Mouse (Mus musculus) heart, adult 2 months (tissue): Measurements from ENCODE around the gene Polr1a. TPM values are rescaled to one million over a fixed set of nuclear protein-coding genes. Genes with fewer than 3 reads are reported as not detected.

Experiments used
- DNase-seq, 2 experiments: peaks; one replicate each; pipeline ENCODE4 v3.0.0; 2021
- H3K27ac ChIP-seq: fragments of 200-600 bp; 2 replicates; pipeline ENCODE4 v1.8.1; 2022
- H3K27me3 ChIP-seq: fragments of 200-500 bp; 2 replicates; pipeline ENCODE4 v1.6.1; 2012; ENCODE audit warnings: mild to moderate bottlenecking, low read length, inconsistent platforms, mixed read lengths; ENCODE audit not compliant: control insufficient read depth, insufficient read depth
- H3K36me3 ChIP-seq: fragments of 200-500 bp; 2 replicates; pipeline ENCODE4 v1.6.1; 2012; ENCODE audit warnings: low read length, inconsistent platforms; ENCODE audit not compliant: control insufficient read depth, insufficient read depth
- H3K4me1 ChIP-seq: fragments of 200-500 bp; 2 replicates; pipeline ENCODE4 v1.6.1; 2011; ENCODE audit warnings: low read length; ENCODE audit not compliant: control insufficient read depth, insufficient read depth
- H3K4me3 ChIP-seq: fragments of 200-600 bp; 2 replicates; pipeline ENCODE4 v1.8.1; 2022
- H3K79me2 ChIP-seq: fragments of 200-500 bp; replicated peaks from 2 replicates; pipeline ENCODE4 v1.6.1; 2012; ENCODE audit warnings: mild to moderate bottlenecking, inconsistent platforms, low read length, moderate library complexity, mixed read lengths; ENCODE audit not compliant: control insufficient read depth, insufficient read depth
- H3K9ac ChIP-seq: fragments of 200-500 bp; 2 replicates; pipeline ENCODE4 v1.6.1; 2012; ENCODE audit warnings: low read depth, mild to moderate bottlenecking, control low read depth, inconsistent platforms, low read length, mixed read lengths
- CTCF ChIP-seq: fragments of 200-600 bp; IDR thresholded peaks from 2 replicates; pipeline ENCODE4 v1.8.1; 2022; ENCODE audit warnings: antibody characterized with exemption, mild to moderate bottlenecking, moderate library complexity
- EP300 ChIP-seq: fragments of 200-500 bp; IDR thresholded peaks from 2 replicates; pipeline ENCODE4 v1.6.1; 2011; ENCODE audit warnings: low read depth, low read length, control low read depth; ENCODE audit not compliant: insufficient read depth
- POLR2A ChIP-seq: fragments of 200-500 bp; IDR thresholded peaks from 2 replicates; pipeline ENCODE4 v1.6.1; 2011; ENCODE audit warnings: mild to moderate bottlenecking, low read depth, low read length, control low read depth; ENCODE audit not compliant: insufficient read depth
- WGBS: fragments of 180-500 bp; shearing (Covaris S2); methylation state at CpG from one replicate; pipeline ENCODE4 v1.1.7; 2018; 5-methylcytosine and 5-hydroxymethylcytosine counted together
- intact Hi-C: fragments of 180-260 bp; cut with DNase I; formaldehyde crosslinking; loops from one replicate; pipeline ENCODE4 v1.15.1; 2025
- polyA plus RNA-seq: library from polyadenylated mRNA; depleted of rRNA; stranded (reverse); fragments of >200 nt; gene quantifications from 2 replicates; pipeline ENCODE4 v1.2.3, GENCODE M21; 2012
- total RNA-seq, 2 experiments: library from RNA; stranded (reverse); gene quantifications; 2 replicates each; pipeline ENCODE4 v1.2.3; 2021

Polr1a gene
- total and polyA plus RNA-seq, 3 experiments: 16.1 to 46.2 (median 41.6) TPM

- no peaks in the 10 kb centered on the region for H3K27me3 ChIP-seq
- no peaks in the 10 kb centered on the region; the same call in 1 of the 2 replicates for H3K4me1 ChIP-seq
- TF ChIP-seq EP300 (no peak), CTCF (no peak), POLR2A (no peak)
- 62% methylated on average over 2 of the region's 2 CpGs for WGBS
- intact Hi-C loops: no loop called here
- DNase-seq: no peak
- H3K4me3 ChIP-seq: no peak overlapping the region
- no peak overlapping the region for H3K9ac ChIP-seq
- no peaks in the 10 kb centered on the region for H3K36me3 ChIP-seq
- H3K27ac ChIP-seq: no peak overlapping the region; the same call in 1 of the 2 replicates
- no peaks in the 10 kb centered on the region for H3K79me2 ChIP-seq
Observed at GRCm38 (mm10) chr6:71970154-71970553, 61.3 kb downstream of the Polr1a start.

DNA sequence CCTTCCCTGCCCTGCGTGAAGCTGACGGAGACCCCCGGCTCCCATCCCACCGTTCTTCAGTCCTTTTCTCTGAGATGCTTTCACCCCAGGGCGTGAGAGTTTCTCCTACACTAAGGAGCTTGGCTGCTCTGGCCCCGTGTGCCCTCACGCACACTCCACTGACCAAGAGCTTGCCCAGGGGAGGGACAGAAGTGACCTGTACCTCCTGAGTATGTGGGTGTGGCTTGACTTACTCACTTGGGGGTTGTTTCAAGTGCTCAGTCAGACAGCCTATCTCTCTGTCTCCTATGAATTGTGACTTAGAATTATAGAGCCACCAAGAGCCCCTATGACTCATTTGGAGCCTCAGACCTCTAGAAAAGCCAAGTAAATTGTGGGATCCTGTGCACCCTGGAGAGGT lies 67.7 kb downstream of the Polr1a start:
- Histone ChIP-seq H3K36me3 (peaks cover 11% of the 10 kb centered on the region), H3K4me3 (no peak overlapping the region), H3K4me1 (peaks cover 18% of the 10 kb centered on the region), H3K27me3 (no peaks in the 10 kb centered on the region), H3K79me2 (no peaks in the 10 kb centered on the region), H3K9ac (no peak overlapping the region), H3K27ac (no peak overlapping the region)
- TF ChIP-seq EP300: no peak
- TF ChIP-seq POLR2A: no peak
- no peak for TF ChIP-seq CTCF
- WGBS: 95% methylated on average over 7 of the region's 7 CpGs
- DNase-seq: no peak
- intact Hi-C loops: no loop called here

DNA sequence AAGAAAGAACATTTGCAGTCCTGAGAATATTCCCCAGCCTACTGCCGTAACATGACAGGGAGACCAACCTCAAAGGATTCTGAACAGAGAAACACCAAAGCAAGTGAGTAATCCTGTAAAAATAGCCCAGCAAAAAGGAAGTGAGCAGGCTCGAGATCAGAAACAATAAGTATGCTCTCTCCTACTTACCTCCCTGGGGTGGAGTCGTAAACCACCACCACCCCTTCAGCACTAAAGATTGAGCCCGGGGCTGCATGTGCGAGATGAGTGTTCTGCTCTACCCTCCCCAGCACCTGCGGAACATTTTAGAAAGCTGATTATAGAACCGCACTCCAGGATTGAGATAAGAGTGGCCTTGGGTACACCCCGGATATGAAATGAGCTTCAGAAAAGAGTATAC lies 71.3 kb downstream of the Polr1a start:
- intact Hi-C loops: loop anchor here (5.0 kb wide), 1 partner anchor 117 kb away; the partner anchor contains the start of gene St3gal5
- no peak for TF ChIP-seq POLR2A
- 0 out of 2 replicates have a peak, but pooled peaks have one; percentile 23 for TF ChIP-seq EP300
- WGBS: 21% methylated on average over 8 of the region's 8 CpGs
- Histone ChIP-seq H3K79me2 (no peaks in the 10 kb centered on the region), H3K36me3 (peaks cover 11% of the 10 kb centered on the region), H3K27me3 (no peaks in the 10 kb centered on the region), H3K4me3 (no peak overlapping the region), H3K9ac (no peak overlapping the region), H3K27ac (peak overlapping the region; percentile 46), H3K4me1 (peaks cover 18% of the 10 kb centered on the region)
- no peak for DNase-seq

GRCm38 (mm10) chr6:71980587-71980986 lies 71.7 kb downstream of the Polr1a start:
- TF ChIP-seq CTCF: no peak
- no peak for TF ChIP-seq POLR2A
- no peak for TF ChIP-seq EP300
- no peak for DNase-seq
- peak overlapping the region; percentile 46 for H3K27ac ChIP-seq
- WGBS: 54% methylated on average over 2 of the region's 2 CpGs
- H3K79me2 ChIP-seq: no peaks in the 10 kb centered on the region
- H3K4me3 ChIP-seq: no peak overlapping the region
- peaks cover 18% of the 10 kb centered on the region for H3K4me1 ChIP-seq
- no peaks in the 10 kb centered on the region for H3K27me3 ChIP-seq
- intact Hi-C loops: loop anchor here (5.0 kb wide), 1 partner anchor 117 kb away; the partner anchor contains the start of gene St3gal5
- no peak overlapping the region for H3K9ac ChIP-seq
- peaks cover 11% of the 10 kb centered on the region for H3K36me3 ChIP-seq

DNA sequence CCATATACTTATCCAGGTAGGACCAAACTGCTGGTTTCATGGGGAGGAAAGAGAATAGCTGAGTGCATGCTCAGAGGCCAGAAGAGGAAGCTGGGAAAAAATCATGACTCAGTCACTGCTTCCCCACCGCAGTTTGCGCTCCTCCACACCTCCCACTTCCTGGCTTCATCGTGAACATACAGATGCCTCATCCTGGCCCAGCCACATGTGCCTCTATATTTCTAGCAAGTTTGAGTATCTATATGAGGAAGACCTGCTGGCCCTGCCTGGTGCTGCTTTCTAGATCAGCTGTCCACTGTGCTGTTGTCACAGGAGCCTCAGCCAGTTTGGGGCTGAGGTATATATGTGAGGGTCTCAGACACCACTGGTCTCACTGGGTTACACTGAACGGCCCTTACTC lies 72.6 kb downstream of the Polr1a start:
- Histone ChIP-seq H3K36me3 (peaks cover 11% of the 10 kb centered on the region), H3K4me3 (no peak overlapping the region), H3K9ac (no peak overlapping the region), H3K27ac (no peak overlapping the region), H3K79me2 (no peaks in the 10 kb centered on the region), H3K4me1 (peaks cover 18% of the 10 kb centered on the region), H3K27me3 (no peaks in the 10 kb centered on the region)
- TF ChIP-seq POLR2A (no peak), EP300 (no peak), CTCF (no peak)
- intact Hi-C loops: loop anchor here (5.0 kb wide), 1 partner anchor 116 kb away; the partner anchor contains the start of gene St3gal5
- 50% methylated on average over 4 of the region's 4 CpGs for WGBS
- no peak for DNase-seq

GRCm38 (mm10) chr6:71985984-71986383 lies 77.1 kb downstream of the Polr1a start:
- intact Hi-C loops: no loop called here
- no peak for TF ChIP-seq CTCF
- no peak for TF ChIP-seq EP300
- TF ChIP-seq POLR2A: no peak
- H3K27ac ChIP-seq: no peak overlapping the region
- H3K4me3 ChIP-seq: no peak overlapping the region
- H3K4me1 ChIP-seq: peaks cover 10% of the 10 kb centered on the region
- H3K9ac ChIP-seq: no peak overlapping the region
- 89% methylated on average over 4 of the region's 4 CpGs for WGBS
- DNase-seq: no peak
- H3K27me3 ChIP-seq: no peaks in the 10 kb centered on the region
- no peaks in the 10 kb centered on the region for H3K36me3 ChIP-seq
- H3K79me2 ChIP-seq: no peaks in the 10 kb centered on the region
